Mouse (Mus musculus) limb, embryonic 15.5 days (tissue): ENCODE measurements around the gene Cox7b. TPM values are rescaled to one million over a fixed set of nuclear protein-coding genes. Genes with fewer than 3 reads are reported as not detected.

ENCODE experiments used
- ATAC-seq: fragments of 200-750 bp; cut with Nextera tagmentation; 2 replicates; pipeline ENCODE4 v1.8.0; 2017; ENCODE audit warnings: low read depth, moderate TSS enrichment; ENCODE audit not compliant: insufficient number of reproducible peaks, low FRiP score, low TSS enrichment
- H3K27ac ChIP-seq: fragments of 300-500 bp; sonication (generic); 2 replicates; pipeline ENCODE4 v1.5.1; 2015; ENCODE audit warnings: moderate library complexity, mild to moderate bottlenecking, inconsistent platforms
- H3K27me3 ChIP-seq: fragments of 300-500 bp; sonication (generic); 2 replicates; pipeline ENCODE4 v1.6.1; 2015; ENCODE audit warnings: inconsistent platforms
- H3K36me3 ChIP-seq: fragments of 300-500 bp; sonication (generic); 2 replicates; pipeline ENCODE4 v1.6.1; 2015; ENCODE audit warnings: inconsistent platforms
- H3K4me1 ChIP-seq: fragments of 300-500 bp; sonication (generic); 2 replicates; pipeline ENCODE4 v1.6.1; 2015; ENCODE audit warnings: inconsistent platforms
- H3K4me2 ChIP-seq: fragments of 300-500 bp; sonication (generic); 2 replicates; pipeline ENCODE4 v1.6.1; 2015; ENCODE audit warnings: mild to moderate bottlenecking, inconsistent platforms
- H3K4me3 ChIP-seq: fragments of 300-500 bp; sonication (generic); 2 replicates; pipeline ENCODE4 v1.5.1; 2015; ENCODE audit warnings: mild to moderate bottlenecking, inconsistent platforms
- H3K9ac ChIP-seq: fragments of 300-500 bp; sonication (generic); 2 replicates; pipeline ENCODE4 v1.6.1; 2015; ENCODE audit warnings: inconsistent platforms
- H3K9me3 ChIP-seq: fragments of 300-500 bp; sonication (generic); 2 replicates; pipeline ENCODE4 v1.6.1; 2016; ENCODE audit warnings: inconsistent platforms
- WGBS: fragments of 180-500 bp; shearing (Covaris S2); methylation state at CpG from one replicate; pipeline ENCODE4 v1.1.7; 2015; 5-methylcytosine and 5-hydroxymethylcytosine counted together
- polyA plus RNA-seq: library from polyadenylated mRNA; unstranded; fragments of >200 nt; fragmentation: Nextera tagmentation; extraction: Ambion mirVana; gene quantifications from 2 replicates; pipeline ENCODE4 v1.2.1, GENCODE M21; 2015

The Cox7b gene
- polyA plus RNA-seq, 1 experiment from 2014 or later: 342 TPM

DNA sequence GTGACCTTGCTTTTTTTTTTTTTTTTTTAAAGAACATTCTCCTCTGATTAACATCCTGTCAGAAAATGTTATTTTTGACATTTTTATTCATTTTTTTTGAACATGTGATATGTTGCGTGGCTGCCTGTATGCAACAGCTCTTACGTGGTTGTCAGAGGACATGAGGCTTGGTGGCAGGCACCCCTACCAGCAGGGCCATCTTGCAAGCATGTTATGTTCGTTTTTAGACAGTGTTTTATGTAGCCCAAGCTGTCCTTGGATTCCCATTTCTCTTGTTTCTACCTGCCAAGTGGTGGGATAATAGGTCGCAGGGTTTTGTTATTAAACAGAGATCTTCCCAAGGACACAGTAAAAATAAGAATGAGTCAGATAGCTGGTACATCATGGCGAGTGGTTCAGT, 14.7 kb downstream of the Cox7b start:
- H3K9ac ChIP-seq: no peak overlapping the region
- H3K4me3 ChIP-seq: no peak overlapping the region
- no peaks in the 10 kb centered on the region for H3K36me3 ChIP-seq
- no peak for ATAC-seq
- H3K4me2 ChIP-seq: no peak overlapping the region
- H3K4me1 ChIP-seq: no peaks in the 10 kb centered on the region
- no peak overlapping the region for H3K27ac ChIP-seq
- WGBS: 64% methylated on average over 5 of the region's 5 CpGs
- no peaks in the 10 kb centered on the region for H3K27me3 ChIP-seq
- H3K9me3 ChIP-seq: no peaks in the 10 kb centered on the region

DNA sequence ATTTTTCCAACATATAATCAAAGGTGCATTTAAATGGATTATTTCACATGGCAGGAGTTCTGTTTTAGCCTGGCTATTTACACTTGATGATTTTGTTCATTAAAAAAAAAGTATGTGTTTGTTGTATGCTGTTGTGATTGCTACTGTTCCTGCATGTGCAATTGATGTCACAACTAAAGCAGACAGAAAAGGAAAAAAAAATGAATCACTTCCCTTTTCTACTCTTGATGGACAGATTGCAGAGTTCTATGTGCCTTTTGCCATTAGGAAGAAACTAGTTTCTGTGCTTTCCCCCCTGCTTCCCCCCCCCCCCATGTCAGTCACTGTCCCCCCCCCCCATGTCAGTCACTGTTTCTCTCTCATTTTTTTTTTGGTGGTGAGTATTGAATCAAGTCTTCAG, 15.6 kb downstream of the Cox7b start:
- Histone ChIP-seq H3K36me3 (no peaks in the 10 kb centered on the region), H3K9ac (no peak overlapping the region), H3K4me1 (no peaks in the 10 kb centered on the region), H3K27me3 (no peaks in the 10 kb centered on the region), H3K4me2 (no peak overlapping the region), H3K4me3 (no peak overlapping the region), H3K27ac (no peak overlapping the region), H3K9me3 (no peaks in the 10 kb centered on the region)
- ATAC-seq: no peak

DNA sequence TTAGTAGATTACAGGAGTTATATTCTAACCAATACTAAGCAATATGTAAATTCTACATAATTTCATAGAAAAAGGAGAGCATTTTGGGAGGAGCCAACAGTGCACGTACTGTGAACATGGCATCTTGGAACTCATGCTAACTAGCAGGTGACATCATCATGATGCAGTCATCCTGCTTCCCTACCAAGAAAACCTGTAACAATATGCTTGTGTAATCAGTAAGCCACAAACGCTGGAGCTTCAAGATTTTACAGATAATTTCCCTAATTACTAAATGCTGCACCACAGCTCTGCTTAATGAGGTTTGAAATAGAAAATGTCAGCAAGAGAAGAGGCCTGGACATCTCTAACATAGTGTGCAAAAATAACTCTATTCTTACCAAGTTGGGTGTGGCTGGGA, 20.2 kb downstream of the Cox7b start:
- Histone ChIP-seq H3K36me3 (no peaks in the 10 kb centered on the region), H3K4me1 (no peaks in the 10 kb centered on the region), H3K4me3 (no peak overlapping the region), H3K27me3 (peaks cover 3% of the 10 kb centered on the region; the same call in 1 of the 2 replicates), H3K4me2 (no peak overlapping the region), H3K9me3 (no peaks in the 10 kb centered on the region), H3K27ac (no peak overlapping the region), H3K9ac (no peak overlapping the region)
- WGBS: 53% methylated on average over 2 of the region's 2 CpGs
- no peak for ATAC-seq

DNA sequence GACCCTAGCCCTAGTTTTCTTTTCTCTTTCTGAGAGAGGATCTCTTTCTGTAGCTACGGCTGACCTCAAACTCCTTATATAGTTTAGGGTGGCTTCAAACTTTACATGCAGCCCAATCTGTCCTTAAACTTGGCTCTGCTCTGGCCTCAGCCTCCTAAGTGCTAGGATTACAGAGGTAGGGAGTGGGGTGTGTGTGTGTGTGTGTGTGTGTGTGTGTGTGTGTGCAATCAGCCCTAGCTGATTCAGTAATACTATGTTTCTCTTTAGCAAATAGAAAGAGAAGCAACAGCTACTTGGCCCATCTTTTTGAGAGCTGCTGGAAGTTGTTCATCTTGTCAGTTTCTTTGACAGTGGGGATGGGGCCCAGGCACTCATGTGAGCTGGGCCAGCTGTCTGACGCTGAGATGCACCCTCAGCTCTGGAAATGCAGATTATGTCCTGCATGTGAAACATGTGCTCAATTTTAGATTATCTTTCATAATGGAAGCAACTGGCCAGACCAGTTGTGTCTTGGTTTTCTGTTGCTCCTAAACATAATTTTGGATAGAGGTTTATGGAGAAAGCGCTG, 21.8 kb downstream of the Cox7b start:
- 82% methylated on average over 3 of the region's 3 CpGs for WGBS
- no peaks in the 10 kb centered on the region for H3K9me3 ChIP-seq
- H3K9ac ChIP-seq: no peak overlapping the region
- peaks cover 3% of the 10 kb centered on the region; the same call in 1 of the 2 replicates for H3K27me3 ChIP-seq
- no peak for ATAC-seq
- H3K36me3 ChIP-seq: no peaks in the 10 kb centered on the region
- H3K27ac ChIP-seq: no peak overlapping the region
- no peaks in the 10 kb centered on the region for H3K4me1 ChIP-seq
- H3K4me3 ChIP-seq: no peak overlapping the region
- no peak overlapping the region for H3K4me2 ChIP-seq

DNA sequence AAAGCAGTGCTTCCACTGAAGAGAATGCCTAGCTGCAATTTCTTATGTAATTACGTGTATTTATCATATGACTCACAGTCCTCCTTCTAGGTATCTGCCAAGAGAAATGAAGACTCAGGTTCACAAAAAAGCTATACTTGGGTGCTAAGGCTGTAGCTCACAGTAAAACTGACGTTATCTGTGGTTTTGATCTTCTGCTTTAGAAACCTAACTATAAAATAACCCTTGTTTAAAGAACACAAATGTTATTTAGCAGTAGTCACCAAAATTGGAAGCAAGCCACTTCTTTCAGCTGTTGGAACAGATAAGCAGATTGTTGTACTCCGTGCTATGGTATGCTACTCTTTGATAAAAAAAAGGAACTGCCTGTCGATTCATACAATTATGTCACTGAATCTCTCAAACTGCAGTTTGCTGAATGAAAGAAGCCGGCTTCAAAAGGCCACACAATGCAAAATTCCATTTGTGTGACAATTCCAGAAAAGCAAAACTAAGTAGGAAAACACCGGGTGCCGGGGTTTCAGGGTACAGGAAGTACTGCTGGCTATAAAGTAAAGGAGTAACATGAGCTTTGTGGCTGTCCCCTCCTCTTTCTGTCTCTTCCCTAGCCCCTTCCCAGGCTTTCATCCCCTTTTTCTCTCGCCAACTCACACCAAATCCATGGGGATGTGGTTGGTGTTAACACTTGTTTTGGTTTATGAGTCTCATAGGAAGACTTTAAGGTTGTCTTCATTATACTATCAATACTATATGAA, 28.5 kb downstream of the Cox7b start:
- Histone ChIP-seq H3K4me3 (no peak overlapping the region), H3K27me3 (no peaks in the 10 kb centered on the region), H3K4me1 (no peaks in the 10 kb centered on the region), H3K27ac (no peak overlapping the region), H3K36me3 (no peaks in the 10 kb centered on the region), H3K9ac (no peak overlapping the region), H3K9me3 (no peaks in the 10 kb centered on the region), H3K4me2 (no peak overlapping the region)
- ATAC-seq: no peak
- whole genome bisulfite sequencing: 34% methylated on average over 8 of the region's 8 CpGs

DNA sequence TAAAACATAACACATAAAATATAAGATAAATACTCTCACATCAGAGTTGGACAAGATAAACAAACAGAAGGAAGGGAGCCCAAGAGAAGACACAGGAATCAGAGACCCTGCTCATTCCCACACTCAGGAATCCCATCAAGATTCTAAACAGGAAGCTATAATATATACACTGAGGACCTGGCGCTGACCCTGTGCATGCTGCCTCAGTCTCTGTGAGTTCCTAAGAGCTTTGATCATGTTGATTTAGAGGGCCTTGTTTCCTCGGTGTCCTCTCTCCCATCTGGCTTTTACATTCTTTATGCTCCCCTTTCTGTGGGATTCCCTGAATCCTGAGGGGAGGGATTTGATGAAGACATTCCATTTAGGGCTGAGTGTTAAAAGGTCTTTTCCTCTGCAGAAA, 30.0 kb downstream of the Cox7b start:
- WGBS: 35% methylated on average over 2 of the region's 2 CpGs

DNA sequence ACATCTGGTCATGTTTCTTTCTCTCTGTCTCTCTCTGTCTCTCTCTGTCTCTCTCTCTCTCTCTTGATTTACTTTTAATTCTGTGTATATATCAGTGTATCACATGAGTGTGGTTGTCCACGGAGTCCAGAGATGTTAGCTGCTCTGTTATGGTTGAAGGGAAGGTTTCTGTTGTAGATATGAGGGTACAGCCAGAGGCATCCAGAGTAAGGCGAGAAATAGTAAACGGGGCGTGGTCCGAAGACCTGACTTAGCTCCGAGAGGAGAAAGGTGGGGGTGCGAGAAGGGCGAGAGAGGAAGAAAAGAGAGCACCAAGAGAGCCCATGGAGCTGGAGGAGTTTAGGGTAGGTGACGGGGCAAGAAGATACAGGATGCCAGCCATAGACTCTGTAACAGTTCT, 30.4 kb downstream of the Cox7b start:
- WGBS: 54% methylated on average over 9 of the region's 9 CpGs
- Histone ChIP-seq H3K27ac (no peak overlapping the region), H3K9ac (no peak overlapping the region), H3K4me2 (no peak overlapping the region), H3K27me3 (no peaks in the 10 kb centered on the region), H3K4me3 (no peak overlapping the region), H3K9me3 (no peaks in the 10 kb centered on the region), H3K36me3 (no peaks in the 10 kb centered on the region), H3K4me1 (no peaks in the 10 kb centered on the region)
- ATAC-seq: no peak

More for the DNA sequence above, 30.0 kb downstream of the Cox7b start:
- H3K36me3 ChIP-seq: no peaks in the 10 kb centered on the region
- no peak overlapping the region for H3K4me2 ChIP-seq
- no peaks in the 10 kb centered on the region for H3K27me3 ChIP-seq
- no peak overlapping the region for H3K27ac ChIP-seq
- H3K9ac ChIP-seq: no peak overlapping the region
- no peaks in the 10 kb centered on the region for H3K4me1 ChIP-seq
- H3K4me3 ChIP-seq: no peak overlapping the region
- H3K9me3 ChIP-seq: no peaks in the 10 kb centered on the region
- no peak for ATAC-seq

DNA sequence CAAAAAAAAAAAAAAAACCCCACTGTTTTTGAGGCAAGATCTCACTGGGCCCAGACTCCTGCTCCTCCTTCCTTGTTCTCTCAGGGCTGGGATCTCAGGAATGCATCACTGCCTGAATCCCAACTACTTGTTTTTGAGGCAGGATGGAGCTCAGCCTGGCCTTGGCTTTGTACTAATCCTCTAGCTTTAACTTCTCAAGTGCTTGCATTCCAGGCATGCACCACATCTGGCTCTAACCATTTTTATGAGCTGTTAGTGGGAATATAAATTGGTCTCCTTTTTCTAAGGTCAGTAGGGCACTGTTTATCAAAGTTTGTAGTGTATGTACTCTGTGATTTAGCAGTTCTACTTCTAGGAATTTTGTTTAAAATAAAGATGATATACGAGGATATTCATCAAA, 32.7 kb downstream of the Cox7b start:
- no peaks in the 10 kb centered on the region for H3K4me1 ChIP-seq
- no peak overlapping the region for H3K4me2 ChIP-seq
- no peak overlapping the region for H3K4me3 ChIP-seq
- 30% methylated on average over 1 of the region's 1 CpGs for WGBS
- H3K9me3 ChIP-seq: no peaks in the 10 kb centered on the region
- H3K27me3 ChIP-seq: no peaks in the 10 kb centered on the region
- ATAC-seq: no peak
- H3K9ac ChIP-seq: no peak overlapping the region
- H3K36me3 ChIP-seq: no peaks in the 10 kb centered on the region
- H3K27ac ChIP-seq: no peak overlapping the region

Other genes starting within 250 kb of the Cox7b start
- gene Atrx, start 86.3 kb upstream of the Cox7b start, polyA plus RNA-seq: 170 and 178 TPM in 2 replicates
- gene Magt1, start 3.8 kb upstream of the Cox7b start, polyA plus RNA-seq: 64.2 and 64.4 TPM in 2 replicates
- gene Atp7a, start 11.6 kb downstream of the Cox7b start, polyA plus RNA-seq: 23.0 and 24.0 TPM in 2 replicates
- 0.97 and 1.2 TPM in 2 replicates for gene Tlr13, start 127.5 kb downstream of the Cox7b start, polyA plus RNA-seq
- gene Pgk1, start 171.4 kb downstream of the Cox7b start, polyA plus RNA-seq: 373 and 387 TPM in 2 replicates
- gene Taf9b, start 205.5 kb downstream of the Cox7b start, polyA plus RNA-seq: 7.8 and 9.8 TPM in 2 replicates
- gene Fnd3c2, start 239.7 kb downstream of the Cox7b start, polyA plus RNA-seq: not detected in 2 replicates